Mouse (Mus musculus): Measurements from ENCODE around the gene Hist1h4d. TPM values are rescaled to one million over a fixed set of nuclear protein-coding genes. Genes with fewer than 3 reads are reported as not detected.
"Not testable (repeated sequence)": the region's sequence is repeated elsewhere in the genome, so short reads cannot be mapped to it uniquely, and the experiment has no call there.

The Hist1h4d gene
- polyA plus RNA-seq, 1 experiment from 2014 or later = 109 TPM

GRCm38 (mm10) chr13:23620056-23620732, 38.8 kb downstream of the Hist1h4d start:
- H3K9me3 ChIP-seq = no peaks in the 10 kb centered on the region
- ATAC-seq (ENCODE audit: low FRiP score, low read depth) = no peak
- peak overlapping the region; percentile 65 for H3K4me3 ChIP-seq
- peak overlapping the region; percentile 93 for H3K4me2 ChIP-seq (replicated peaks)
- H3K4me1 ChIP-seq = peaks cover 15% of the 10 kb centered on the region
- peaks cover 2% of the 10 kb centered on the region; the same call in 1 of the 2 replicates for H3K27me3 ChIP-seq
- H3K36me3 ChIP-seq = no peaks in the 10 kb centered on the region
- peak overlapping the region; percentile 68 for H3K9ac ChIP-seq (replicated peaks)
- 59% methylated on average over 12 of the region's 12 CpGs for WGBS
- peak overlapping the region; percentile 97 for H3K27ac ChIP-seq (replicated peaks)

DNA sequence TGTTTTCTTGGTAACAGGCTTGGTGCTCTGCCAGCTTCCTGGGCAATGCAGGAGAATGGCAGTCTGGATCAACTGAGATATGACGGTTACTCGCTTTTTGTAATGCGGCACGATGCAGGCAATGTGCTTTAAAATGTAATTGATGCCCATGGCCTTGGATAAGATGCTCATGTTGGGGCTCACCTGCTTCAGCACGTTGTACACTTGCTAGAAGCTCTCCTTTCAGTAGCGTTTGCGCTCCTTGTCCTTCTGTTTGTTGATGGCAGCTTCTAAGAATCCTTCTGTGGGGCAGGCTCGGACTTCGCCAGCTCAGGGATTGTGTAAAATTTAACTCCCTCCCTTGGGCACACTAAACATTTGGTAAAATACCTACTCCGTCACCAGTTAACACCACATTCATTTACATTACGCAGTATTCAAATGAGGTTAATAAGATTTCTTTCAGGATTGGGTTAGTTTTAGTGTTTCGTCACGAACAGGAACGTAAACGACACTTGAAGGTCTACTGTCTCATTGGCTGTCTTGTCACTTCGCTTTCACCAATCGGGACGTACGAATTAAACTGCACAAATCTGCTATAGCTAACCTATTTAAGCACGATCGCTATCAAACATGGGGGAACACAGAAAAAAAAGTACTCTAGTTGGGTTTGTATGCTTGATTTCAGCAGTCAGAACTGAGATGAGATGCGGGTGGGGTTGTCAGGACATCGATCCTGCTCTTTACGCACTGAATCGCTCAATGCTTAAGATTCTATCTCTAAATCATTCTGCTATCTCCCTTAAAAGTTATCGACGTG, 39.5 kb downstream of the Hist1h4d start, which contains the start of gene Hist1h2be:
Gene Hist1h2be (minus strand): TSS at position 392 of the 799 bp plus-strand sequence.
- H3K9me3 ChIP-seq = no peaks in the 10 kb centered on the region
- peaks cover 15% of the 10 kb centered on the region for H3K4me1 ChIP-seq
- under 1% methylated on average over 27 of the region's 27 CpGs for WGBS
- H3K4me2 ChIP-seq (replicated peaks) = peak within 1 kb of the TSS; percentile 93
- peak within 1 kb of the TSS; percentile 65 for H3K4me3 ChIP-seq
- peak within 1 kb of the TSS; percentile 93 for H3K9ac ChIP-seq (replicated peaks)
- H3K36me3 ChIP-seq = no peaks in the 10 kb centered on the region
- peaks cover 6% of the 10 kb centered on the region; the same call in 1 of the 2 replicates for H3K27me3 ChIP-seq
- peak within 1 kb of the TSS; percentile 97 for H3K27ac ChIP-seq (replicated peaks)
- peak; percentile 85 for ATAC-seq (ENCODE audit: low FRiP score, low read depth)

DNA sequence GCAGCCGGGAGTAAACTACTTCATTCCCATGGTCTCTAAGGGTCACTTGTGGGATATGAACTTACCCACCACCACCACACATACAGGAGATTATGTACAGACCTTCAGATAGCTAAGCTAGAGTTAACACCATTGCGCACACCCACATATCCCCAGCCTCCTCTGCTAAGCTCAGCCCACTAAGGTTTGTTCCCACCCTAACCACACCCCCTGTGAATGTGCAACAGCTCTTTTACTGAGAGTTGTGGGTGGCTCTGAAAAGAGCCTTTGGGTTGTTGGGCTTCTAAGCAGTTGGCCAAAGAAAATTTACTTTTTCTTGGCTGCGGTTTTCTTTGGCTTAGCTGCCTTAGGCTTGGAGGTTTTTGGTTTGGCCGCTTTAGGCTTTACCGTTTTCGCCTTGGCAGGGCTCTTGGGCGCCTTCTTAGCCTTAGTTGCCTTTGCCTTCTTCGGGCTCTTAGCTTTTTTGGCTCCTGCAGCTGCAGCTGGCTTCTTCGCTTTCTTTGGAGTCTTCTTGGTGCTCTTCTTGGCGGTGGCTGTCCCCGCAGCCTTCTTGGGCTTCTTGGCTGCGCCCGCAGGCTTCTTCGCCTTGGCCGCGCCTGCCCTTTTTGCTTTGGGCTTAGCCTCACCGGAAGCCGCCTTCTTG, 40.3 kb downstream of the Hist1h4d start:
- peak overlapping the region; percentile 97 for H3K27ac ChIP-seq (replicated peaks)
- H3K27me3 ChIP-seq = peaks cover 6% of the 10 kb centered on the region; the same call in 1 of the 2 replicates
- no peaks in the 10 kb centered on the region for H3K9me3 ChIP-seq
- 0% methylated on average over 18 of the region's 18 CpGs for WGBS
- no peaks in the 10 kb centered on the region for H3K36me3 ChIP-seq
- H3K4me3 ChIP-seq = peak overlapping the region; percentile 65
- peak overlapping the region; percentile 93 for H3K9ac ChIP-seq (replicated peaks)
- peaks cover 15% of the 10 kb centered on the region for H3K4me1 ChIP-seq
- ATAC-seq (ENCODE audit: low FRiP score, low read depth) = peak; percentile 76
- H3K4me2 ChIP-seq (replicated peaks) = peak overlapping the region; percentile 93

GRCm38 (mm10) chr13:23622175-23622671, 40.8 kb downstream of the Hist1h4d start, which contains the start of gene Hist1h1e:
Gene Hist1h1e, minus strand, starts transcription at chr13:23622558.
- Histone ChIP-seq H3K27ac (replicated peaks) (peak within 1 kb of the TSS; percentile 97), H3K4me2 (replicated peaks) (peak within 1 kb of the TSS; percentile 93), H3K4me1 (peaks cover 15% of the 10 kb centered on the region), H3K9ac (replicated peaks) (peak within 1 kb of the TSS; percentile 93), H3K4me3 (peak within 1 kb of the TSS; percentile 65)
- H3K27me3 ChIP-seq, H3K36me3 ChIP-seq, H3K9me3 ChIP-seq: not testable (repeated sequence)
- ATAC-seq (ENCODE audit: low FRiP score, low read depth) = peak; percentile 96
- under 1% methylated on average over 43 of the region's 53 CpGs for WGBS

DNA sequence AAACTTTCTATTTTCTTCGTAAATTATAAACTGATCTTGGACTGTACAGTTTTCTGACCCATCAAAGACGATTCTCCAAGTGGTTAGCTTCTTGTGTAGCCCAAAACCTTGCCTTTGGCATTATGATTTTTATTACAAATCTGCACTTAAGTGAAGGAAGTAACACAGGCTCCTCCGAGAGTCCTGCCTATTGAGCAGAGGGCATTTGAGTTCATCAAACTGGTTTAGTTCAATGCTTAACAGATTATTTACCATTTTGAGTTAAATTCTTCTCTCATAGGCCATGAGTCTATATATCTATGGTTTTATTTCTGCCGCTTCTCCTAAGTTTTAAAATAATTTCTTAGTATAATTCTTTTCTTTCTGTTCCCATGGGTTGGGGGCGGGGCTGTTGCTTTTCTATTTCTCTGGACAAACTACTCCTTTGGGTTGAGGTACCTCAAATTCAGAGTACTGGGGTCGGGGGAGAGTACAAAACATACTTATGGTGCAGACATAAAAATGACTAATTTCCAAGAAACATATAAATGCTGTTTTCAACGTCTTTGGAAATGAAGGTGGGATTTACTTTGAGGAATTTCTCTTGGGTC, 41.6 kb downstream of the Hist1h4d start:
- peak overlapping the region; percentile 93 for H3K9ac ChIP-seq (replicated peaks)
- WGBS = 24% methylated on average over 7 of the region's 7 CpGs
- no peak for ATAC-seq (ENCODE audit: low FRiP score, low read depth)
- H3K9me3 ChIP-seq = no peaks in the 10 kb centered on the region
- peak overlapping the region; percentile 65 for H3K4me3 ChIP-seq
- H3K4me1 ChIP-seq = peaks cover 15% of the 10 kb centered on the region
- peak overlapping the region; percentile 93 for H3K4me2 ChIP-seq (replicated peaks)
- peaks cover 6% of the 10 kb centered on the region; the same call in 1 of the 2 replicates for H3K27me3 ChIP-seq
- H3K36me3 ChIP-seq = no peaks in the 10 kb centered on the region
- peak overlapping the region; percentile 97 for H3K27ac ChIP-seq (replicated peaks)

DNA sequence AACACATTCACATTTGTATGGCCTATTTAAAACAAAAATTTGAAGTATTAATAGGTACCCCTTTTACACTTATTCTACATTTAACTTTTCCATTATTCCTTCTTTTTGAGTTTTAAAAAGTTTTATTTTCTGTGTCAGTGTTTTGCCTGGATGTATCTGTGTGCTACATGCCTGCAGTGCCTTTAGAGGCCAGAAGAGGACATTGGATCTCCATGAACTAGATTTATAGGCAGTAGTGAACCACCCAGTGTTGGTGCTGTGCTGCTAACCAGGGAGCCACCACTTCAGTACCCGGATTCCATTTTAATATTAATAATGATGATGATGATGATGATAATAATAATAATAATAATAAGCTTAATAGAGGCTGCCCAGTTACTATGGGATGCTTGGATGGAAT, 49.3 kb downstream of the Hist1h4d start:
- Histone ChIP-seq H3K27me3 (peaks cover 9% of the 10 kb centered on the region), H3K9ac (replicated peaks) (no peak overlapping the region), H3K27ac (replicated peaks) (no peak overlapping the region), H3K36me3 (no peaks in the 10 kb centered on the region), H3K4me2 (replicated peaks) (no peak overlapping the region), H3K4me3 (no peak overlapping the region), H3K9me3 (no peaks in the 10 kb centered on the region), H3K4me1 (no peaks in the 10 kb centered on the region)
- ATAC-seq (ENCODE audit: low FRiP score, low read depth) = no peak
- 32% methylated on average over 1 of the region's 1 CpGs for WGBS

Small RNA genes within 50 kb of the gene (microRNA-seq; reads per million reads assigned to microRNA genes)
- gene Gm44297 (not detected), gene Gm44359 (not detected), gene Gm44394 (not detected)

Other genes with a start within 250 kb of the Hist1h4d start
- gene Zfp322a, start 212.4 kb upstream of the Hist1h4d start, polyA plus RNA-seq (2016; fragmentation: Nextera tagmentation; extraction: Ambion mirVana) = 66.1 and 66.9 TPM in 2 replicates
- gene Abt1, start 157.7 kb upstream of the Hist1h4d start, polyA plus RNA-seq (2016; fragmentation: Nextera tagmentation; extraction: Ambion mirVana) = 10.1 and 12.3 TPM in 2 replicates
- gene Btn1a1, start 115.7 kb upstream of the Hist1h4d start, polyA plus RNA-seq (2016; fragmentation: Nextera tagmentation; extraction: Ambion mirVana) = not detected in 2 replicates
- gene Btn2a2, start 92.7 kb upstream of the Hist1h4d start, polyA plus RNA-seq (2016; fragmentation: Nextera tagmentation; extraction: Ambion mirVana) = 0.10 and 0.17 TPM in 2 replicates
- 4.2 and 4.4 TPM in 2 replicates for gene Hist1h4h, start 50.5 kb upstream of the Hist1h4d start, polyA plus RNA-seq (2016; fragmentation: Nextera tagmentation; extraction: Ambion mirVana)
- 7.9 and 8.4 TPM in 2 replicates for gene Hist1h2af, start 47.7 kb upstream of the Hist1h4d start, polyA plus RNA-seq (2016; fragmentation: Nextera tagmentation; extraction: Ambion mirVana)
- gene Hist1h3g, start 46.2 kb upstream of the Hist1h4d start, polyA plus RNA-seq (2016; fragmentation: Nextera tagmentation; extraction: Ambion mirVana) = 4.8 and 6.9 TPM in 2 replicates
- gene Hist1h2bh, start 38.2 kb upstream of the Hist1h4d start, polyA plus RNA-seq (2016; fragmentation: Nextera tagmentation; extraction: Ambion mirVana) = 0.56 and 0.64 TPM in 2 replicates
- gene Hist1h3f, start 37.5 kb upstream of the Hist1h4d start, polyA plus RNA-seq (2016; fragmentation: Nextera tagmentation; extraction: Ambion mirVana) = 1.0 and 1.3 TPM in 2 replicates
- 0.85 and 1.7 TPM in 2 replicates for gene Hist1h4f, start 29.9 kb upstream of the Hist1h4d start, polyA plus RNA-seq (2016; fragmentation: Nextera tagmentation; extraction: Ambion mirVana)
- gene Hist1h1d, start 28.3 kb upstream of the Hist1h4d start, polyA plus RNA-seq (2016; fragmentation: Nextera tagmentation; extraction: Ambion mirVana) = 0.37 and 0.45 TPM in 2 replicates
- gene Hist1h3e, start 19.2 kb upstream of the Hist1h4d start, polyA plus RNA-seq (2016; fragmentation: Nextera tagmentation; extraction: Ambion mirVana) = 6.5 and 7.0 TPM in 2 replicates
- gene Hist1h2ae, start 10.4 kb upstream of the Hist1h4d start, polyA plus RNA-seq (2016; fragmentation: Nextera tagmentation; extraction: Ambion mirVana) = 95.2 and 113 TPM in 2 replicates
- 13.0 and 13.8 TPM in 2 replicates for gene Hist1h2bg, start 10.2 kb upstream of the Hist1h4d start, polyA plus RNA-seq (2016; fragmentation: Nextera tagmentation; extraction: Ambion mirVana)
- gene Hist1h2bf, start 7.4 kb upstream of the Hist1h4d start, polyA plus RNA-seq (2016; fragmentation: Nextera tagmentation; extraction: Ambion mirVana) = 4.5 and 5.1 TPM in 2 replicates
- gene Hist1h2ad, start 7.2 kb upstream of the Hist1h4d start, polyA plus RNA-seq (2016; fragmentation: Nextera tagmentation; extraction: Ambion mirVana) = 1.8 and 2.5 TPM in 2 replicates
- gene Hist1h3d, start 5.8 kb upstream of the Hist1h4d start, polyA plus RNA-seq (2016; fragmentation: Nextera tagmentation; extraction: Ambion mirVana) = 4.6 and 5.4 TPM in 2 replicates
- 2.5 and 2.9 TPM in 2 replicates for gene Hist1h2be, start 39.5 kb downstream of the Hist1h4d start, polyA plus RNA-seq (2016; fragmentation: Nextera tagmentation; extraction: Ambion mirVana)
- gene Hist1h1e, start 41.0 kb downstream of the Hist1h4d start, polyA plus RNA-seq (2016; fragmentation: Nextera tagmentation; extraction: Ambion mirVana) = 24.2 and 27.0 TPM in 2 replicates
- gene Hist1h2ac, start 102.3 kb downstream of the Hist1h4d start, polyA plus RNA-seq (2016; fragmentation: Nextera tagmentation; extraction: Ambion mirVana) = 1.1 TPM in 2 replicates
- gene Hist1h2bc, start 102.6 kb downstream of the Hist1h4d start, polyA plus RNA-seq (2016; fragmentation: Nextera tagmentation; extraction: Ambion mirVana) = 28.7 and 29.9 TPM in 2 replicates
- not detected in 2 replicates for gene Hist1h1t, start 114.2 kb downstream of the Hist1h4d start, polyA plus RNA-seq (2016; fragmentation: Nextera tagmentation; extraction: Ambion mirVana)
- gene Hist1h4c, start 116.9 kb downstream of the Hist1h4d start, polyA plus RNA-seq (2016; fragmentation: Nextera tagmentation; extraction: Ambion mirVana) = 5.8 and 6.8 TPM in 2 replicates
- gene Hfe, start 129.3 kb downstream of the Hist1h4d start, polyA plus RNA-seq (2016; fragmentation: Nextera tagmentation; extraction: Ambion mirVana) = 3.1 and 3.3 TPM in 2 replicates
- 13.6 and 14.0 TPM in 2 replicates for gene Hist1h1c, start 157.2 kb downstream of the Hist1h4d start, polyA plus RNA-seq (2016; fragmentation: Nextera tagmentation; extraction: Ambion mirVana)
- 7.9 and 9.3 TPM in 2 replicates for gene Hist1h3c, start 164.0 kb downstream of the Hist1h4d start, polyA plus RNA-seq (2016; fragmentation: Nextera tagmentation; extraction: Ambion mirVana)
- gene Hist1h2bb, start 165.1 kb downstream of the Hist1h4d start, polyA plus RNA-seq (2016; fragmentation: Nextera tagmentation; extraction: Ambion mirVana) = 2.5 and 4.5 TPM in 2 replicates
- 53.0 and 53.2 TPM in 2 replicates for gene Hist1h2ab, start 169.5 kb downstream of the Hist1h4d start, polyA plus RNA-seq (2016; fragmentation: Nextera tagmentation; extraction: Ambion mirVana)
- 14.7 and 16.1 TPM in 2 replicates for gene Hist1h3b, start 170.7 kb downstream of the Hist1h4d start, polyA plus RNA-seq (2016; fragmentation: Nextera tagmentation; extraction: Ambion mirVana)
- 5.0 and 8.0 TPM in 2 replicates for gene Hist1h4b, start 175.4 kb downstream of the Hist1h4d start, polyA plus RNA-seq (2016; fragmentation: Nextera tagmentation; extraction: Ambion mirVana)
- 0.41 and 1.3 TPM in 2 replicates for gene Hist1h4a, start 179.6 kb downstream of the Hist1h4d start, polyA plus RNA-seq (2016; fragmentation: Nextera tagmentation; extraction: Ambion mirVana)
- 4.6 and 5.1 TPM in 2 replicates for gene Hist1h3a, start 180.8 kb downstream of the Hist1h4d start, polyA plus RNA-seq (2016; fragmentation: Nextera tagmentation; extraction: Ambion mirVana)
- 2.3 and 3.6 TPM in 2 replicates for gene Hist1h1a, start 182.1 kb downstream of the Hist1h4d start, polyA plus RNA-seq (2016; fragmentation: Nextera tagmentation; extraction: Ambion mirVana)
- not detected in 2 replicates for gene Trim38, start 188.3 kb downstream of the Hist1h4d start, polyA plus RNA-seq (2016; fragmentation: Nextera tagmentation; extraction: Ambion mirVana)
- gene Slc17a2, start 225.4 kb downstream of the Hist1h4d start, polyA plus RNA-seq (2016; fragmentation: Nextera tagmentation; extraction: Ambion mirVana) = not detected in 2 replicates